Mouse (Mus musculus): ENCODE data around the gene Appl1. TPM values are rescaled to one million over a fixed set of nuclear protein-coding genes. Genes with fewer than 3 reads are reported as not detected.

Appl1 gene
- polyA plus RNA-seq, 1 experiment from 2014 or later, result 36.8 TPM

- H3K9me3 ChIP-seq (ENCODE audit: control insufficient read depth, low read length), result no peaks in the 10 kb centered on the region
- H3K36me3 ChIP-seq (ENCODE audit: control insufficient read depth, insufficient read depth, low read length), result no peaks in the 10 kb centered on the region
- DNase-seq (ENCODE audit: low spot score), result no peak
- H3K4me2 ChIP-seq (ENCODE audit: low read depth, severe bottlenecking), result no peak overlapping the region
- no peak overlapping the region for H3K4me3 ChIP-seq (ENCODE audit: low read depth, low read length)
- no peaks in the 10 kb centered on the region for H3K27me3 ChIP-seq (ENCODE audit: control insufficient read depth, insufficient read depth, low read length)
- no peak overlapping the region for H3K9ac ChIP-seq (ENCODE audit: low read length)
- H3K4me1 ChIP-seq (ENCODE audit: control insufficient read depth, insufficient read depth, low read length), result peaks cover 12% of the 10 kb centered on the region; the same call in 1 of the 2 replicates
- no peak for ATAC-seq (ENCODE audit: insufficient number of reproducible peaks, low FRiP score, low TSS enrichment, low read depth)
- H3K27ac ChIP-seq (replicated peaks; ENCODE audit: low read depth, low read length), result no peak overlapping the region
These were observed 25.2 kb upstream of the Appl1 start for GRCm38 (mm10) chr14:26996257-26996656.

GRCm38 (mm10) chr14:26994211-26994741 is 23.2 kb upstream of the Appl1 start, which contains the start of gene Hesx1:
Hesx1 (plus strand) TSS chr14:26994416.
- no peak for ATAC-seq (ENCODE audit: insufficient number of reproducible peaks, low FRiP score, low TSS enrichment, low read depth)
- no peak within 1 kb of the TSS for H3K27ac ChIP-seq (replicated peaks; ENCODE audit: low read depth, low read length)

GRCm38 (mm10) chr14:26993427-26993826 is 22.4 kb upstream of the Appl1 start:
- no peak overlapping the region for H3K27ac ChIP-seq (replicated peaks; ENCODE audit: low read depth, low read length)
- no peaks in the 10 kb centered on the region for H3K27me3 ChIP-seq (ENCODE audit: control insufficient read depth, insufficient read depth, low read length)
- 31% methylated on average over 3 of the region's 3 CpGs for WGBS
- no peaks in the 10 kb centered on the region for H3K36me3 ChIP-seq (ENCODE audit: control insufficient read depth, insufficient read depth, low read length)
- ATAC-seq (ENCODE audit: insufficient number of reproducible peaks, low FRiP score, low TSS enrichment, low read depth), result no peak
- DNase-seq (ENCODE audit: low spot score), result no peak
- H3K4me3 ChIP-seq (ENCODE audit: low read depth, low read length), result no peak overlapping the region
- H3K9me3 ChIP-seq (ENCODE audit: control insufficient read depth, low read length), result no peaks in the 10 kb centered on the region
- H3K9ac ChIP-seq (ENCODE audit: low read length), result no peak overlapping the region
- no peak overlapping the region for H3K4me2 ChIP-seq (ENCODE audit: low read depth, severe bottlenecking)
- peaks cover 7% of the 10 kb centered on the region; the same call in 1 of the 2 replicates for H3K4me1 ChIP-seq (ENCODE audit: control insufficient read depth, insufficient read depth, low read length)

More at GRCm38 (mm10) chr14:26994211-26994741, 23.2 kb upstream of the Appl1 start, which contains the start of gene Hesx1:
- H3K4me1 ChIP-seq (ENCODE audit: control insufficient read depth, insufficient read depth, low read length), result peaks cover 7% of the 10 kb centered on the region; the same call in 1 of the 2 replicates
- DNase-seq (ENCODE audit: low spot score), result peak; percentile 74
- H3K27me3 ChIP-seq (ENCODE audit: control insufficient read depth, insufficient read depth, low read length), result no peaks in the 10 kb centered on the region
- no peak within 1 kb of the TSS for H3K9ac ChIP-seq (ENCODE audit: low read length)
- no peaks in the 10 kb centered on the region for H3K9me3 ChIP-seq (ENCODE audit: control insufficient read depth, low read length)
- H3K36me3 ChIP-seq (ENCODE audit: control insufficient read depth, insufficient read depth, low read length), result no peaks in the 10 kb centered on the region
- H3K4me3 ChIP-seq (ENCODE audit: low read depth, low read length), result peak within 1 kb of the TSS; percentile 22
- peak within 1 kb of the TSS; percentile 41 for H3K4me2 ChIP-seq (ENCODE audit: low read depth, severe bottlenecking)
- WGBS, result 6% methylated on average over 16 of the region's 16 CpGs

- no peak overlapping the region for H3K4me2 ChIP-seq (ENCODE audit: low read depth, severe bottlenecking)
- H3K9me3 ChIP-seq (ENCODE audit: control insufficient read depth, low read length), result no peaks in the 10 kb centered on the region
- 51% methylated on average over 18 of the region's 18 CpGs for WGBS
- ATAC-seq (ENCODE audit: insufficient number of reproducible peaks, low FRiP score, low TSS enrichment, low read depth), result no peak
- no peak overlapping the region for H3K4me3 ChIP-seq (ENCODE audit: low read depth, low read length)
- peak; percentile 59 for DNase-seq (ENCODE audit: low spot score)
- no peak overlapping the region for H3K9ac ChIP-seq (ENCODE audit: low read length)
- no peaks in the 10 kb centered on the region for H3K27me3 ChIP-seq (ENCODE audit: control insufficient read depth, insufficient read depth, low read length)
- H3K4me1 ChIP-seq (ENCODE audit: control insufficient read depth, insufficient read depth, low read length), result peaks cover 7% of the 10 kb centered on the region; the same call in 1 of the 2 replicates
- H3K36me3 ChIP-seq (ENCODE audit: control insufficient read depth, insufficient read depth, low read length), result no peaks in the 10 kb centered on the region
- no peak overlapping the region for H3K27ac ChIP-seq (replicated peaks; ENCODE audit: low read depth, low read length)
These were observed 20.6 kb upstream of the Appl1 start for GRCm38 (mm10) chr14:26991622-26992021.

- DNase-seq (ENCODE audit: low spot score), result no peak
- no peak overlapping the region for H3K4me2 ChIP-seq (ENCODE audit: low read depth, severe bottlenecking)
- no peaks in the 10 kb centered on the region for H3K9me3 ChIP-seq (ENCODE audit: control insufficient read depth, low read length)
- H3K4me3 ChIP-seq (ENCODE audit: low read depth, low read length), result no peak overlapping the region
- no peaks in the 10 kb centered on the region; the same call in 1 of the 2 replicates for H3K4me1 ChIP-seq (ENCODE audit: control insufficient read depth, insufficient read depth, low read length)
- 71% methylated on average over 2 of the region's 2 CpGs for WGBS
- no peaks in the 10 kb centered on the region for H3K36me3 ChIP-seq (ENCODE audit: control insufficient read depth, insufficient read depth, low read length)
- no peaks in the 10 kb centered on the region for H3K27me3 ChIP-seq (ENCODE audit: control insufficient read depth, insufficient read depth, low read length)
- no peak for ATAC-seq (ENCODE audit: insufficient number of reproducible peaks, low FRiP score, low TSS enrichment, low read depth)
- H3K27ac ChIP-seq (replicated peaks; ENCODE audit: low read depth, low read length), result no peak overlapping the region
- no peak overlapping the region for H3K9ac ChIP-seq (ENCODE audit: low read length)
These were observed 17.7 kb upstream of the Appl1 start for GRCm38 (mm10) chr14:26988694-26989093.

GRCm38 (mm10) chr14:26982150-26982530 is 11.1 kb upstream of the Appl1 start:
- Histone ChIP-seq H3K27me3 (ENCODE audit: control insufficient read depth, insufficient read depth, low read length) (no peaks in the 10 kb centered on the region), H3K9me3 (ENCODE audit: control insufficient read depth, low read length) (peaks cover 3% of the 10 kb centered on the region; the same call in 1 of the 2 replicates), H3K27ac (replicated peaks; ENCODE audit: low read depth, low read length) (no peak overlapping the region), H3K4me2 (ENCODE audit: low read depth, severe bottlenecking) (no peak overlapping the region), H3K4me1 (ENCODE audit: control insufficient read depth, insufficient read depth, low read length) (no peaks in the 10 kb centered on the region), H3K4me3 (ENCODE audit: low read depth, low read length) (no peak overlapping the region), H3K9ac (ENCODE audit: low read length) (no peak overlapping the region), H3K36me3 (ENCODE audit: control insufficient read depth, insufficient read depth, low read length) (no peaks in the 10 kb centered on the region)
- no peak for ATAC-seq (ENCODE audit: insufficient number of reproducible peaks, low FRiP score, low TSS enrichment, low read depth)
- 85% methylated on average over 5 of the region's 5 CpGs for WGBS
- DNase-seq (ENCODE audit: low spot score), result no peak

- H3K4me1 ChIP-seq (ENCODE audit: control insufficient read depth, insufficient read depth, low read length), result no peaks in the 10 kb centered on the region
- no peaks in the 10 kb centered on the region for H3K27me3 ChIP-seq (ENCODE audit: control insufficient read depth, insufficient read depth, low read length)
- H3K9me3 ChIP-seq (ENCODE audit: control insufficient read depth, low read length), result peaks cover 3% of the 10 kb centered on the region; the same call in 1 of the 2 replicates
- H3K36me3 ChIP-seq (ENCODE audit: control insufficient read depth, insufficient read depth, low read length), result no peaks in the 10 kb centered on the region
- no peak for DNase-seq (ENCODE audit: low spot score)
- no peak for ATAC-seq (ENCODE audit: insufficient number of reproducible peaks, low FRiP score, low TSS enrichment, low read depth)
- WGBS, result 71% methylated on average over 5 of the region's 5 CpGs
- H3K4me2 ChIP-seq (ENCODE audit: low read depth, severe bottlenecking), result no peak overlapping the region
- no peak overlapping the region for H3K9ac ChIP-seq (ENCODE audit: low read length)
- H3K27ac ChIP-seq (replicated peaks; ENCODE audit: low read depth, low read length), result no peak overlapping the region
- H3K4me3 ChIP-seq (ENCODE audit: low read depth, low read length), result no peak overlapping the region
These were observed 10.6 kb upstream of the Appl1 start for GRCm38 (mm10) chr14:26981494-26982149.

DNA sequence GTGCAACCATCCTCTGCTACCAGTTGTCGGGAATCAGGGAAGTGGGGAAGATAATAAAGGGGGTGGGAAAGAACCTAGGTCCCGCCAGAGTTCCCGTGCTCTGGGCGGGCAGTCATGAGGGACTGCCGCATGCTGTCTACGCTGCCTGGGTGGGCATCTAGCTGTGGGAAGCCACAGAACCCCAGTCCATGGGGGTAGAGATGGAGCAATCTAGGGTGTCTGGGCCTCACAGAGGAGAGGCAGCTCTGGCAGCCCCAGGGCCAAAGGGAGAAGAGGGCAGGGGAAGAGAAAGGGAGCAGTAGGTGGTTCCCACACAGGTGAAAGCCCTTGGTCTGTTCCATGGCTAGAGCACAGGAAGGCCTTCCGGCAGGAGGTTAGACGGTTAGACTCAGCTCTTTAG is 10.0 kb upstream of the Appl1 start:
- Histone ChIP-seq H3K27ac (replicated peaks; ENCODE audit: low read depth, low read length) (no peak overlapping the region), H3K9me3 (ENCODE audit: control insufficient read depth, low read length) (peaks cover 3% of the 10 kb centered on the region; the same call in 1 of the 2 replicates), H3K27me3 (ENCODE audit: control insufficient read depth, insufficient read depth, low read length) (no peaks in the 10 kb centered on the region), H3K4me3 (ENCODE audit: low read depth, low read length) (no peak overlapping the region), H3K4me1 (ENCODE audit: control insufficient read depth, insufficient read depth, low read length) (no peaks in the 10 kb centered on the region), H3K9ac (ENCODE audit: low read length) (no peak overlapping the region), H3K36me3 (ENCODE audit: control insufficient read depth, insufficient read depth, low read length) (no peaks in the 10 kb centered on the region), H3K4me2 (ENCODE audit: low read depth, severe bottlenecking) (no peak overlapping the region)
- DNase-seq (ENCODE audit: low spot score) (no peak), ATAC-seq (ENCODE audit: insufficient number of reproducible peaks, low FRiP score, low TSS enrichment, low read depth) (no peak)
- WGBS, result 95% methylated on average over 8 of the region's 8 CpGs
